Mouse (Mus musculus) hindbrain, embryonic 14.5 days (tissue): ENCODE results near the gene Crtc1. TPM values are rescaled to one million over a fixed set of nuclear protein-coding genes. Genes with fewer than 3 reads are reported as not detected.

Source experiments
- ATAC-seq: fragments of 200-750 bp; cut with Nextera tagmentation; 2 replicates; pipeline ENCODE4 v1.8.0; 2017; ENCODE audit warnings: moderate number of reproducible peaks, mild to moderate bottlenecking, moderate TSS enrichment, moderate library complexity; ENCODE audit not compliant: low FRiP score
- DNase-seq: peaks from one replicate; pipeline ENCODE4 v3.0.0-alpha.2; 2015; ENCODE audit warnings: low spot score
- H3K27ac ChIP-seq: fragments of 300-500 bp; sonication (generic); 2 replicates; pipeline ENCODE4 v1.5.1; 2014; ENCODE audit warnings: mild to moderate bottlenecking, moderate library complexity
- H3K27me3 ChIP-seq: fragments of 300-500 bp; sonication (generic); 2 replicates; pipeline ENCODE4 v1.6.1; 2014; ENCODE audit warnings: mild to moderate bottlenecking, low read length, mixed read lengths; ENCODE audit not compliant: control insufficient read depth, insufficient read depth
- H3K36me3 ChIP-seq: fragments of 300-500 bp; sonication (generic); replicated peaks from 2 replicates; pipeline ENCODE4 v1.6.1; 2014; ENCODE audit not compliant: control insufficient read depth, insufficient read depth
- H3K4me1 ChIP-seq: fragments of 300-500 bp; sonication (generic); replicated peaks from 2 replicates; pipeline ENCODE4 v1.6.1; 2014; ENCODE audit warnings: antibody characterized with exemption, low read length, mixed read lengths; ENCODE audit not compliant: control insufficient read depth, insufficient read depth
- H3K4me2 ChIP-seq: fragments of 300-500 bp; sonication (generic); replicated peaks from 2 replicates; pipeline ENCODE4 v1.6.1; 2014; ENCODE audit warnings: mild to moderate bottlenecking, moderate library complexity
- H3K4me3 ChIP-seq: fragments of 300-500 bp; sonication (generic); replicated peaks from 2 replicates; pipeline ENCODE4 v1.5.1; 2014; ENCODE audit warnings: mild to moderate bottlenecking, low read length
- H3K9ac ChIP-seq: fragments of 300-500 bp; sonication (generic); 2 replicates; pipeline ENCODE4 v1.6.1; 2014
- H3K9me3 ChIP-seq: fragments of 300-500 bp; sonication (generic); 2 replicates; pipeline ENCODE4 v1.6.1; 2016; ENCODE audit warnings: low read length; ENCODE audit not compliant: control insufficient read depth
- WGBS: fragments of 180-500 bp; shearing (Covaris S2); extraction: QIAGEN DNeasy Blood & Tissue Kit; methylation state at CpG from one replicate; pipeline ENCODE4 v1.1.7; 2014; 5-methylcytosine and 5-hydroxymethylcytosine counted together
- polyA plus RNA-seq: library from polyadenylated mRNA; unstranded; fragments of >200 nt; fragmentation: Nextera tagmentation; extraction: Ambion mirVana; gene quantifications from 2 replicates; pipeline ENCODE4 v1.2.1, GENCODE M21; 2014

The Crtc1 gene
- polyA plus RNA-seq, 1 experiment from 2014 or later = 53.9 TPM

DNA sequence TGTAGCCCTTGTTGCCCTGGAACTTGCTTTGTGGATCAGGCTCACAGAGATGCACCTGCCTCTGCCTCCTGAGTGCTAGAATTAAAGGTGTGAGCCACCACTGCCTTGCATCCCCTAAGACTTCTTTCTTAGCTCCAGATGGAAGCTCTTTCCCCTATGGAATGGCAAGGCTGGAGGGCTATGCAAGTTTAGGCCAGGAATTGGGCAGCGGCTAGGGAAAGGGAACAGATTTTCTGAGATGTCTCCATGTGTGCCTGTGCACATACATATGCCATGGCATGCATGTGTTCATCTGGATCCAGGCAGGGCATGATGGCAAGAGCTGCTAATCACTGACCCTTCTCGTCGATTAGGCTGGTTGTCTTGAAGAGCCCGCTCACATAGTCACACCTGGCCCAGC is 26.3 kb upstream of the Crtc1 start:
- H3K9me3 ChIP-seq = no peaks in the 10 kb centered on the region
- H3K4me1 ChIP-seq = peaks cover 12% of the 10 kb centered on the region; the same call in 1 of the 2 replicates
- H3K27me3 ChIP-seq = no peaks in the 10 kb centered on the region
- H3K9ac ChIP-seq = no peak overlapping the region
- no peak for DNase-seq
- no peak overlapping the region for H3K4me2 ChIP-seq
- no peaks in the 10 kb centered on the region for H3K36me3 ChIP-seq
- 100% methylated on average over 4 of the region's 4 CpGs for WGBS
- no peak for ATAC-seq
- H3K27ac ChIP-seq = no peak overlapping the region
- H3K4me3 ChIP-seq = no peak overlapping the region

GRCm38 (mm10) chr8:70464162-70464561 is 24.8 kb upstream of the Crtc1 start:
- Histone ChIP-seq H3K27ac (no peak overlapping the region), H3K9ac (no peak overlapping the region), H3K4me3 (no peak overlapping the region), H3K36me3 (no peaks in the 10 kb centered on the region), H3K9me3 (no peaks in the 10 kb centered on the region), H3K27me3 (no peaks in the 10 kb centered on the region), H3K4me1 (peaks cover 6% of the 10 kb centered on the region; the same call in 1 of the 2 replicates), H3K4me2 (no peak overlapping the region)
- DNase-seq (no peak), ATAC-seq (no peak)
- WGBS = 98% methylated on average over 6 of the region's 6 CpGs

- no peak overlapping the region for H3K4me3 ChIP-seq
- no peak overlapping the region for H3K9ac ChIP-seq
- 65% methylated on average over 4 of the region's 4 CpGs for WGBS
- no peaks in the 10 kb centered on the region for H3K27me3 ChIP-seq
- ATAC-seq = no peak
- no peaks in the 10 kb centered on the region for H3K4me1 ChIP-seq
- H3K9me3 ChIP-seq = no peaks in the 10 kb centered on the region
- no peak overlapping the region for H3K27ac ChIP-seq
- H3K4me2 ChIP-seq = no peak overlapping the region
- no peak for DNase-seq
- H3K36me3 ChIP-seq = no peaks in the 10 kb centered on the region
These were observed 23.9 kb upstream of the Crtc1 start for GRCm38 (mm10) chr8:70463306-70463705.

- H3K9me3 ChIP-seq = no peaks in the 10 kb centered on the region
- no peaks in the 10 kb centered on the region for H3K36me3 ChIP-seq
- no peak for DNase-seq
- no peaks in the 10 kb centered on the region for H3K4me1 ChIP-seq
- no peak overlapping the region for H3K4me2 ChIP-seq
- no peaks in the 10 kb centered on the region for H3K27me3 ChIP-seq
- 93% methylated on average over 8 of the region's 8 CpGs for WGBS
- no peak overlapping the region for H3K9ac ChIP-seq
- no peak overlapping the region for H3K27ac ChIP-seq
- no peak for ATAC-seq
- no peak overlapping the region for H3K4me3 ChIP-seq
These were observed 23.1 kb upstream of the Crtc1 start for GRCm38 (mm10) chr8:70462516-70462813.

DNA sequence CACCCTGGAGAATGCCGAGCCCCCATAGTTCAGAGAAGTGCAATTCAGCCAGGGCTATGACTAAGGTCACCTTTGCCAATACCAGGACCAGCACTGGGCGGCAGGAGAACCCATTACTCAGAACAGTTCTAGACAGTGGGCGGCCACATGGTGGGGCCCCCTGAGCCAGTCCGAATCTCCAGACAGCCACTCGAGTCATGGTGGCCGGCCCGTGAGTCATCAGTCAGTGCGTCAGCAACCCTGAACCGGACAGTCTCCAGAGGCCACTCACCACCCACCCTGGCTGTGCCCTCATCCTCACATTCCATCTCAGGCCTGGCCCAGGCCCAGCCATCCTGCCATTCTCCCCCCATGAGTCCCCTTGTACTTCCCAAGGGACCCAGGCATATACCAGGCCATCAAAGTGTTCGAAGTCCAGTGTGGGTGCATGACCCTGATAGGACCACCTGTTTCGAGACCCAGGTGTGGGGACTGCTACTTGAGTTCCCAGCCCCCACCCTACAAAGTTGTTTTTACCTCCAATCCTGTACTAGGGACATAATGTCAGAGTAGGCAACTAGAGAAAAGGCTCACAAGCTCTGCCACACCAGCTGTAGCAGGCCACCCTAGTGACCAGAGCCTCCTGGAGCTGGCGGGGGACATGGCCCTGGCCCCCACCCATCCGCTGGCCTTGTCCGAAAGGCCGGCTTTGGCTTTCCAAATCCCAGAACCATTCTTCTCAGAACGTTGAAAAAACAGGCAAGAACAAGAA is 22.6 kb upstream of the Crtc1 start:
- WGBS = 93% methylated on average over 16 of the region's 16 CpGs
- Histone ChIP-seq H3K4me3 (no peak overlapping the region), H3K9ac (no peak overlapping the region), H3K27me3 (no peaks in the 10 kb centered on the region), H3K36me3 (no peaks in the 10 kb centered on the region), H3K4me1 (no peaks in the 10 kb centered on the region), H3K27ac (no peak overlapping the region), H3K4me2 (no peak overlapping the region), H3K9me3 (no peaks in the 10 kb centered on the region)
- ATAC-seq (no peak), DNase-seq (no peak)

- no peaks in the 10 kb centered on the region for H3K9me3 ChIP-seq
- H3K36me3 ChIP-seq = no peaks in the 10 kb centered on the region
- H3K4me2 ChIP-seq = no peak overlapping the region
- H3K27ac ChIP-seq = no peak overlapping the region
- ATAC-seq = no peak
- no peaks in the 10 kb centered on the region for H3K27me3 ChIP-seq
- no peak overlapping the region for H3K9ac ChIP-seq
- no peak for DNase-seq
- H3K4me1 ChIP-seq = no peaks in the 10 kb centered on the region
- no peak overlapping the region for H3K4me3 ChIP-seq
- WGBS = 77% methylated on average over 9 of the region's 9 CpGs
These were observed 21.2 kb upstream of the Crtc1 start for GRCm38 (mm10) chr8:70460606-70461005.

- no peak overlapping the region for H3K4me3 ChIP-seq
- 88% methylated on average over 5 of the region's 5 CpGs for WGBS
- no peak for ATAC-seq
- H3K4me2 ChIP-seq = no peak overlapping the region
- DNase-seq = no peak
- H3K27me3 ChIP-seq = no peaks in the 10 kb centered on the region
- no peak overlapping the region for H3K9ac ChIP-seq
- H3K9me3 ChIP-seq = no peaks in the 10 kb centered on the region
- H3K27ac ChIP-seq = no peak overlapping the region
- H3K4me1 ChIP-seq = no peaks in the 10 kb centered on the region
- no peaks in the 10 kb centered on the region for H3K36me3 ChIP-seq
These were observed 20.8 kb upstream of the Crtc1 start for GRCm38 (mm10) chr8:70460199-70460598.

DNA sequence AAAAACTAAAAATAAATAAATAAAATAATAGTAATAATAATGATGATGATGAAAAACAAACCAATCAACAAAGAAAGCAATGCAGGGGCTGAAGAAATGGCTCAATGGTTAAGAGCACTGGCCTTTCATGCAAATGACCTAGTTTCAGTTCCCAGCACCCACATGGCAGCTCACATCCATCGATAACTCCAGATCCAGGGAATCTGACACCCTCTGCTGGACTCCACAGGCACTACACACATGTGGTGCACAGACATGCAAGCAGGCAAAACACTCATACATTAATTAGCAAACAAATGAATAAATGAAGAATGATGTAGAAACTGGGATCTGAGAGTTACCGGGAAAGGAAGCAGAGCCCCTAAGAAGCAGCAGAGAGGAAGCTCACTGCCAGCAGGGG is 20.3 kb upstream of the Crtc1 start:
- Histone ChIP-seq H3K27me3 (no peaks in the 10 kb centered on the region), H3K36me3 (no peaks in the 10 kb centered on the region), H3K9ac (no peak overlapping the region), H3K27ac (no peak overlapping the region), H3K4me3 (no peak overlapping the region), H3K4me2 (no peak overlapping the region), H3K9me3 (no peaks in the 10 kb centered on the region), H3K4me1 (no peaks in the 10 kb centered on the region)
- DNase-seq = no peak
- 99% methylated on average over 2 of the region's 2 CpGs for whole genome bisulfite sequencing
- ATAC-seq = no peak

GRCm38 (mm10) chr8:70458462-70458861 is 19.1 kb upstream of the Crtc1 start:
- no peak overlapping the region for H3K4me2 ChIP-seq
- DNase-seq (no peak), ATAC-seq (no peak)
- no peak overlapping the region for H3K27ac ChIP-seq
- H3K9ac ChIP-seq = no peak overlapping the region
- H3K36me3 ChIP-seq = no peaks in the 10 kb centered on the region
- H3K4me1 ChIP-seq = no peaks in the 10 kb centered on the region
- H3K9me3 ChIP-seq = no peaks in the 10 kb centered on the region
- H3K4me3 ChIP-seq = no peak overlapping the region
- 89% methylated on average over 3 of the region's 3 CpGs for WGBS
- H3K27me3 ChIP-seq = no peaks in the 10 kb centered on the region

DNA sequence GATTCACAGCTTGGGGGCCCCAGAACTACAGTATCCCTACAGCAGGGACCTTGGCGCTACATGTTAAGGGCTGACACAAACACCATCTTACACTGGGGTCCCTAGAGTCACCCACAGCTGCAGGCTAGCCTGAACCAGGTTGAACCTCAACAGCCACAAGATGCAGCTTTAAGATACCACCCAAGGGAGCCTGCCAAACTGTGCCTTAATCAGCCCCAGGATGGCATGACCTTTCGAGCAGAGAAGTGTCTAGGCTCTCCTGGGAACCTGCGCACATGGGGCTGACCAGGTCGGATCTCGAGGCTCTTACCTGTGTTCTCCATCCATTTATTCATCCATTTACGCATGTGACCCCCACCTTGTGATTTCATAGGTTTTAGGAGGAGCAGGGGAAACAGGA is 18.5 kb upstream of the Crtc1 start:
- DNase-seq (no peak), ATAC-seq (no peak)
- Histone ChIP-seq H3K27ac (no peak overlapping the region), H3K4me1 (no peaks in the 10 kb centered on the region), H3K4me3 (no peak overlapping the region), H3K9me3 (no peaks in the 10 kb centered on the region), H3K27me3 (no peaks in the 10 kb centered on the region), H3K4me2 (no peak overlapping the region), H3K9ac (no peak overlapping the region), H3K36me3 (0 out of 2 replicates have a peak, but pooled peaks cover under 1% of the 10 kb centered on the region)
- 93% methylated on average over 6 of the region's 6 CpGs for WGBS
